Mouse (Mus musculus) intestine, postnatal 0 days (tissue): ENCODE measurements at regions not wholly inside any gene's neighbourhood (a gene's known extent, or its start where the extent isn't known, plus 50 kb on each side); places are given as distances from the start of the nearest gene placed in this dataset.

Experiments used
- ATAC-seq: fragments of 200-750 bp; cut with Nextera tagmentation; 2 replicates; pipeline ENCODE4 v1.8.0; 2017; ENCODE audit warnings: mild to moderate bottlenecking, moderate TSS enrichment, moderate library complexity
- H3K27ac ChIP-seq: fragments of 300-500 bp; sonication (generic); 2 replicates; pipeline ENCODE4 v1.5.1; 2014; ENCODE audit warnings: mild to moderate bottlenecking, low read depth, low read length, moderate library complexity
- H3K27me3 ChIP-seq: fragments of 300-500 bp; sonication (generic); replicated peaks from 2 replicates; pipeline ENCODE4 v1.6.1; 2014; ENCODE audit warnings: low read length, mixed read lengths; ENCODE audit not compliant: control insufficient read depth, insufficient read depth
- H3K36me3 ChIP-seq: fragments of 300-500 bp; sonication (generic); 2 replicates; pipeline ENCODE4 v1.6.1; 2014; ENCODE audit warnings: mild to moderate bottlenecking, moderate library complexity; ENCODE audit not compliant: control insufficient read depth, insufficient read depth
- H3K4me1 ChIP-seq: fragments of 300-500 bp; sonication (generic); replicated peaks from 2 replicates; pipeline ENCODE4 v1.6.1; 2014; ENCODE audit warnings: antibody characterized with exemption, low read length, mixed read lengths; ENCODE audit not compliant: control insufficient read depth, insufficient read depth
- H3K4me2 ChIP-seq: fragments of 300-500 bp; sonication (generic); replicated peaks from 2 replicates; pipeline ENCODE4 v1.6.1; 2014; ENCODE audit warnings: low read depth, mild to moderate bottlenecking, moderate library complexity
- H3K4me3 ChIP-seq: fragments of 300-500 bp; sonication (generic); 2 replicates; pipeline ENCODE4 v1.5.1; 2014; ENCODE audit warnings: low read depth, low read length
- H3K9ac ChIP-seq: fragments of 300-500 bp; sonication (generic); 2 replicates; pipeline ENCODE4 v1.6.1; 2014; ENCODE audit warnings: mild to moderate bottlenecking, low read depth, low read length
- H3K9me3 ChIP-seq: fragments of 300-500 bp; sonication (generic); 2 replicates; pipeline ENCODE4 v1.6.1; 2016; ENCODE audit warnings: mixed run types; ENCODE audit not compliant: control insufficient read depth
- CTCF ChIP-seq: sonication (generic); IDR thresholded peaks from 2 replicates; pipeline ENCODE4 v1.5.1; 2016; ENCODE audit warnings: low read depth, mild to moderate bottlenecking, control low read depth, antibody characterized with exemption, moderate library complexity
- WGBS: fragments of 180-500 bp; shearing (Covaris S2); extraction: QIAGEN DNeasy Blood & Tissue Kit; methylation state at CpG from one replicate; pipeline ENCODE4 v1.1.7; 2014; 5-methylcytosine and 5-hydroxymethylcytosine counted together

GRCm38 (mm10) chr14:102699015-102699414 lies 283.4 kb downstream of the Kctd12 start:
- 85% methylated on average over 3 of the region's 3 CpGs for WGBS
- Histone ChIP-seq H3K27ac (no peak overlapping the region), H3K9ac (no peak overlapping the region), H3K36me3 (no peaks in the 10 kb centered on the region), H3K27me3 (no peaks in the 10 kb centered on the region), H3K9me3 (no peaks in the 10 kb centered on the region), H3K4me2 (no peak overlapping the region), H3K4me1 (no peaks in the 10 kb centered on the region), H3K4me3 (no peak overlapping the region)
- no peak for ATAC-seq
- TF ChIP-seq CTCF, result no peak

- Histone ChIP-seq H3K9me3 (no peaks in the 10 kb centered on the region), H3K27ac (no peak overlapping the region), H3K36me3 (no peaks in the 10 kb centered on the region), H3K4me3 (no peak overlapping the region), H3K4me1 (no peaks in the 10 kb centered on the region), H3K9ac (no peak overlapping the region), H3K4me2 (no peak overlapping the region), H3K27me3 (no peaks in the 10 kb centered on the region)
- 56% methylated on average over 1 of the region's 1 CpGs for WGBS
- ATAC-seq, result no peak
- no peak for TF ChIP-seq CTCF
Measured at GRCm38 (mm10) chr14:102686791-102687190, 295.6 kb downstream of the Kctd12 start.

- Histone ChIP-seq H3K9ac (no peak overlapping the region), H3K4me3 (no peak overlapping the region), H3K27me3 (no peaks in the 10 kb centered on the region), H3K4me1 (no peaks in the 10 kb centered on the region), H3K9me3 (no peaks in the 10 kb centered on the region), H3K4me2 (no peak overlapping the region), H3K27ac (no peak overlapping the region), H3K36me3 (no peaks in the 10 kb centered on the region)
- 61% methylated on average over 5 of the region's 5 CpGs for WGBS
- ATAC-seq, result no peak
- TF ChIP-seq CTCF, result no peak
Measured at GRCm38 (mm10) chr14:102676582-102676981, 305.9 kb downstream of the Kctd12 start.

GRCm38 (mm10) chr14:102674635-102675034 lies 307.8 kb downstream of the Kctd12 start:
- Histone ChIP-seq H3K27ac (no peak overlapping the region), H3K4me3 (no peak overlapping the region), H3K27me3 (no peaks in the 10 kb centered on the region), H3K36me3 (no peaks in the 10 kb centered on the region), H3K4me2 (no peak overlapping the region), H3K9me3 (no peaks in the 10 kb centered on the region), H3K4me1 (no peaks in the 10 kb centered on the region), H3K9ac (no peak overlapping the region)
- TF ChIP-seq CTCF, result no peak
- WGBS, result 87% methylated on average over 5 of the region's 5 CpGs
- ATAC-seq, result no peak

GRCm38 (mm10) chr14:102673724-102674123 lies 308.7 kb downstream of the Kctd12 start:
- H3K27ac ChIP-seq, result no peak overlapping the region
- no peak for ATAC-seq
- TF ChIP-seq CTCF, result no peak
- H3K4me3 ChIP-seq, result no peak overlapping the region
- no peaks in the 10 kb centered on the region for H3K4me1 ChIP-seq
- H3K4me2 ChIP-seq, result no peak overlapping the region
- no peaks in the 10 kb centered on the region for H3K36me3 ChIP-seq
- H3K9ac ChIP-seq, result no peak overlapping the region
- H3K9me3 ChIP-seq, result no peaks in the 10 kb centered on the region
- WGBS, result 91% methylated on average over 5 of the region's 5 CpGs
- H3K27me3 ChIP-seq, result no peaks in the 10 kb centered on the region

- 62% methylated on average over 2 of the region's 2 CpGs for WGBS
- no peak for TF ChIP-seq CTCF
- H3K4me1 ChIP-seq, result no peaks in the 10 kb centered on the region
Measured at GRCm38 (mm10) chr14:102663240-102663639, 319.2 kb downstream of the Kctd12 start.

GRCm38 (mm10) chr14:102660351-102660750 lies 322.1 kb downstream of the Kctd12 start:
- TF ChIP-seq CTCF, result no peak
- no peak overlapping the region for H3K4me3 ChIP-seq
- H3K9me3 ChIP-seq, result no peaks in the 10 kb centered on the region
- no peak for ATAC-seq
- no peak overlapping the region for H3K4me2 ChIP-seq
- no peaks in the 10 kb centered on the region for H3K4me1 ChIP-seq
- H3K9ac ChIP-seq, result no peak overlapping the region
- H3K36me3 ChIP-seq, result no peaks in the 10 kb centered on the region
- H3K27me3 ChIP-seq, result no peaks in the 10 kb centered on the region
- WGBS, result 84% methylated on average over 11 of the region's 11 CpGs
- H3K27ac ChIP-seq, result no peak overlapping the region

More at GRCm38 (mm10) chr14:102663240-102663639, 319.2 kb downstream of the Kctd12 start:
- Histone ChIP-seq H3K4me3 (no peak overlapping the region), H3K27me3 (no peaks in the 10 kb centered on the region), H3K9ac (no peak overlapping the region), H3K36me3 (no peaks in the 10 kb centered on the region), H3K4me2 (no peak overlapping the region), H3K27ac (no peak overlapping the region), H3K9me3 (no peaks in the 10 kb centered on the region)
- no peak for ATAC-seq
